Comparison of ENCODE assay signal across 8 mouse cellular contexts in the genomic region with DNA sequence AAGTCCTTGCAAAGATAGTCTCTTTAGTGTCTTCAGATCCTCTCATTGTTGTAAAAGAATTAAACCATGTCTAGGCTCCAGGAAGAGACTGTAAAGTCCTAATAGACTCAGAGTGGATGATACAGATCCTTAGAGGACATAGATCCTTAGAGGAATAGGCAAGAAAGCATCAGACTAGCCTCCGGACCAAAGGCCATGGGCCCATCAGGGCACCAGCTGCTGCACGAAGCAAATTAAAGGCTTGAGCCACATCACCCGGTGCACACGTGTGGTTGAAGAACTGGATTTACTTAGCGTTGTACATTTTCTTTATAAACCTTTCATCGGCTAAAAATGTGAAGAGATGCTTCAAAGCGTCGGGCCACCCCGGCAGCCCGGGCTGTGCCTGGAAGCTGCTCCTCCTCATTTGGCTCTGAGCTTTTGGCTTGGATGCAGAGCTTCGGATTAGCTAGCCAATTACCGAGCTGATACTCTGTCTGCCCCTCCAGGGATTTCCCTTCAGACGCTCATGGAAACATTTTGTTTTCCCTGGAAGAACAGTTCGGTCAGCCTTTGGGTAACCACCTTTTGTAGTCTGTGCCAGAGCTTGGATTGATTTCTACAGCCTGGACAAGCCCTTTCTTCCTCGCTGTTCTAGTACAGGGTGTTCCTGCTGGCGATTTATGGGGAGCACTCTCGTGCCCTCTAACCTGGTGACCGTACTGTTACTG.
A peak's percentile ranks its signal among the peaks of the same experiment; 100 is the strongest.
DNase-seq lines count a peak whose midpoint lies in the region; ATAC-seq and TF ChIP-seq lines count a peak whose summit lies in the region.

No protein-coding gene starts in this region.

- H3K27me3 ChIP-seq in midbrain, embryonic 13.5 days, result no peaks in the 10 kb centered on the region
- no peaks in the 10 kb centered on the region for H3K27me3 ChIP-seq in midbrain, embryonic 10.5 days (ENCODE audit: low read depth, poor library complexity, severe bottlenecking)
- no peaks in the 10 kb centered on the region for H3K27me3 ChIP-seq in midbrain, postnatal 0 days (ENCODE audit: insufficient read depth, low read length)
- no peaks in the 10 kb centered on the region for H3K27me3 ChIP-seq in intestine, embryonic 15.5 days (replicated peaks)

- H3K4me1 ChIP-seq in midbrain, embryonic 13.5 days (replicated peaks), result no peaks in the 10 kb centered on the region
- no peaks in the 10 kb centered on the region for H3K4me1 ChIP-seq in midbrain, embryonic 10.5 days
- no peaks in the 10 kb centered on the region for H3K4me1 ChIP-seq in midbrain, postnatal 0 days (ENCODE audit: insufficient read depth, low read length)
- no peaks in the 10 kb centered on the region for H3K4me1 ChIP-seq in intestine, embryonic 15.5 days (replicated peaks)

- no peak for TF ChIP-seq CTCF in midbrain, postnatal 0 days (IDR thresholded peaks at IDR 0.05)

- no peak overlapping the region for H3K4me3 ChIP-seq in midbrain, embryonic 13.5 days (replicated peaks)
- no peak overlapping the region for H3K4me3 ChIP-seq in midbrain, embryonic 10.5 days
- H3K4me3 ChIP-seq in midbrain, postnatal 0 days (ENCODE audit: low read depth, low read length), result no peak overlapping the region
- H3K4me3 ChIP-seq in intestine, embryonic 15.5 days (replicated peaks), result no peak overlapping the region

- no peaks in the 10 kb centered on the region for H3K36me3 ChIP-seq in midbrain, embryonic 13.5 days
- H3K36me3 ChIP-seq in midbrain, embryonic 10.5 days, result no peaks in the 10 kb centered on the region
- H3K36me3 ChIP-seq in midbrain, postnatal 0 days (ENCODE audit: insufficient read depth, low read length), result no peaks in the 10 kb centered on the region
- H3K36me3 ChIP-seq in intestine, embryonic 15.5 days, result no peaks in the 10 kb centered on the region

- 68% methylated on average over 18 of the region's 18 CpGs for WGBS in midbrain, embryonic 13.5 days
- 85% methylated on average over 18 of the region's 18 CpGs for WGBS in midbrain, embryonic 10.5 days
- 51% methylated on average over 18 of the region's 18 CpGs for WGBS in midbrain, postnatal 0 days
- 84% methylated on average over 18 of the region's 18 CpGs for WGBS in intestine, embryonic 15.5 days

- no peak overlapping the region for H3K9ac ChIP-seq in midbrain, embryonic 13.5 days (replicated peaks)
- no peak overlapping the region for H3K9ac ChIP-seq in midbrain, postnatal 0 days (replicated peaks; ENCODE audit: low read length, poor library complexity, severe bottlenecking)
- H3K9ac ChIP-seq in intestine, embryonic 15.5 days, result no peak overlapping the region

- DNase-seq in midbrain, embryonic 10.5 days (ENCODE audit: low spot score), result no peak
- DNase-seq in cerebellum, postnatal 10 days, result peak; percentile 84 to 87
- peak; percentile 43 to 50 for DNase-seq in heart, postnatal 10 days
- DNase-seq in left cerebral cortex, adult 11 months (ENCODE audit: low spot score), result peak; percentile 26
- peak; percentile 89 for DNase-seq in midbrain, postnatal 0 days (ENCODE audit: low spot score)

- H3K9me3 ChIP-seq in midbrain, embryonic 13.5 days, result no peaks in the 10 kb centered on the region
- no peaks in the 10 kb centered on the region for H3K9me3 ChIP-seq in midbrain, embryonic 10.5 days (replicated peaks)
- no peaks in the 10 kb centered on the region for H3K9me3 ChIP-seq in midbrain, postnatal 0 days (ENCODE audit: low read length)
- H3K9me3 ChIP-seq in intestine, embryonic 15.5 days, result no peaks in the 10 kb centered on the region

- no peak overlapping the region for H3K4me2 ChIP-seq in midbrain, embryonic 13.5 days (replicated peaks)
- H3K4me2 ChIP-seq in midbrain, postnatal 0 days (ENCODE audit: low read depth, low read length, poor library complexity, severe bottlenecking), result no peak overlapping the region
- no peak overlapping the region for H3K4me2 ChIP-seq in intestine, embryonic 15.5 days (replicated peaks)

- ATAC-seq in midbrain, embryonic 13.5 days, result peak; percentile 65
- peak; percentile 62 for ATAC-seq in midbrain, postnatal 0 days (ENCODE audit: low FRiP score)
- no peak for ATAC-seq in monocyte, adult 5-6 weeks (replicated peaks; ENCODE audit: insufficient number of reproducible peaks, low FRiP score, low TSS enrichment, poor library complexity, severe bottlenecking)
- no peak for ATAC-seq in intestine, embryonic 15.5 days

- no peak overlapping the region for H3K27ac ChIP-seq in midbrain, embryonic 13.5 days
- H3K27ac ChIP-seq in midbrain, embryonic 10.5 days (replicated peaks), result no peak overlapping the region
- no peak overlapping the region for H3K27ac ChIP-seq in midbrain, postnatal 0 days (ENCODE audit: low read depth, low read length)
- no peak overlapping the region for H3K27ac ChIP-seq in intestine, embryonic 15.5 days

- intact Hi-C loops in heart, postnatal 10 days (cut with DNase I), result no loop called here

Comparison
In these comparisons a context has a peak if more than half of its experiments do, and no peak if none do; other contexts are left out.
1. ATAC-seq: peak in midbrain, embryonic 13.5 days (single experiment) and midbrain, postnatal 0 days (single experiment); none in monocyte, adult 5-6 weeks (single experiment) and intestine, embryonic 15.5 days (single experiment).